Mouse (Mus musculus) layer of hippocampus, adult 11-12 months (tissue): ENCODE measurements at regions not wholly inside any gene's neighbourhood (a gene's known extent, or its start where the extent isn't known, plus 50 kb on each side); places are given as distances from the start of the nearest gene placed in this dataset.
A peak's percentile ranks its signal among the peaks of the same experiment; 100 is the strongest.

Experiments used
- DNase-seq: peaks from one replicate; pipeline ENCODE4 v3.0.0; 2022; ENCODE audit warnings: low spot score

GRCm38 (mm10) chr10:18907276-18907960 is 62.6 kb downstream of the Perp start:
- DNase-seq, result no peak

GRCm38 (mm10) chr10:18909307-18909706 is 64.5 kb downstream of the Perp start:
- DNase-seq, result no peak

GRCm38 (mm10) chr10:18910898-18911297 is 66.1 kb downstream of the Perp start:
- DNase-seq, result peak; percentile 15

- DNase-seq, result peak; percentile 34
Observed at GRCm38 (mm10) chr10:18917120-18917616, 72.3 kb downstream of the Perp start.

GRCm38 (mm10) chr10:18923088-18923821 is 78.4 kb downstream of the Perp start:
- DNase-seq, result no peak

- DNase-seq, result no peak
Observed at GRCm38 (mm10) chr10:18927811-18928210, 83.0 kb downstream of the Perp start.

GRCm38 (mm10) chr10:18931344-18931743 is 84.1 kb downstream of the Tnfaip3 start:
- no peak for DNase-seq

- no peak for DNase-seq
Observed at GRCm38 (mm10) chr10:18941447-18941846, 74.0 kb downstream of the Tnfaip3 start.

GRCm38 (mm10) chr10:18941908-18942307 is 73.5 kb downstream of the Tnfaip3 start:
- no peak for DNase-seq

- no peak for DNase-seq
Observed at GRCm38 (mm10) chr10:18943296-18944075, 72.0 kb downstream of the Tnfaip3 start.

GRCm38 (mm10) chr10:18946727-18947126 is 68.7 kb downstream of the Tnfaip3 start:
- no peak for DNase-seq
